Mouse (Mus musculus): ENCODE data around the gene Capg. TPM values are rescaled to one million over a fixed set of nuclear protein-coding genes. Genes with fewer than 3 reads are reported as not detected.

The Capg gene
- total and polyA plus RNA-seq, 3 experiments: 241 to 283 TPM; not detected in 1

DNA sequence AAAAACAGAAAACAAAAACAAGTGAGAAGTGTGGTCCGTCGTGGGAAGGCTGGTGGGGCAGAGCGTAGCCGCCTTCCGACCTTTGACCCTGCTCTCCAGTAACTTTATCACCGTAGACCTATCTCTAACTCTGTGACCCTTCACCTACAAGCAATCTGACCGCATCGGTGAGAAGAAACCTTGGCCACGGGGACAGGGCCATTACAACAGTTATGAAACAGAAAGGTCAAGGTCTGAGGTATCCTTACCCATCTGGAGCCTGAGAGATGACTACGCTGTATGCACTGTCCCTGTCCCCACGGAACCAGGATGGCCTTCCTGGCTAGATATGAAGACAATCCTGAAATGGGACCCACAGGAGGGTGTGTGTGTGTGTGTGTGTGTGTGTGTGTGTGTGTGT is 40.0 kb downstream of the Capg start:
- Histone ChIP-seq H3K9ac (ENCODE audit: control insufficient read depth, low read depth, low read length, poor library complexity, severe bottlenecking) (no peak overlapping the region), H3K36me3 (ENCODE audit: control insufficient read depth in 1 of 2, insufficient read depth in 2 of 2, low read length in 2 of 2) (no peaks in the 10 kb centered on the region), H3K27ac (ENCODE audit: control insufficient read depth, low read depth, low read length) (no peak overlapping the region), H3K4me1 (ENCODE audit: control insufficient read depth in 1 of 2, insufficient read depth in 2 of 2, low read length in 2 of 2) (no peaks in the 10 kb centered on the region), H3K9me3 (replicated peaks; ENCODE audit: insufficient read depth, low read length) (no peaks in the 10 kb centered on the region), H3K27me3 (ENCODE audit: control insufficient read depth in 1 of 2, insufficient read depth in 2 of 2, low read length in 2 of 2) (no peaks in the 10 kb centered on the region), H3K4me3 (ENCODE audit: control insufficient read depth in 1 of 2, insufficient read depth in 1 of 2, low read depth in 2 of 2, low read length in 2 of 2) (no peak overlapping the region), H3K79me2 (ENCODE audit: control insufficient read depth, insufficient read depth, low read length, poor library complexity) (no peaks in the 10 kb centered on the region)
- DNase-seq (ENCODE audit: low read depth, low spot score): no peak
- TF ChIP-seq SIN3A (IDR thresholded peaks at IDR 0.05; ENCODE audit: low read length) (no peak), GATA1 (IDR thresholded peaks at IDR 0.05; ENCODE audit: low read depth, low read length) (no peak), MEF2A (IDR thresholded peaks at IDR 0.05; ENCODE audit: extremely low read depth, insufficient replicate concordance, low read depth, low read length, poor library complexity, severe bottlenecking) (no peak), NRF1 (IDR thresholded peaks at IDR 0.05; ENCODE audit: insufficient read depth, low read depth, low read length, poor library complexity, severe bottlenecking) (no peak), NELFE (IDR thresholded peaks at IDR 0.05; ENCODE audit: low read depth, low read length) (no peak), KAT2A (conservative IDR thresholded peaks at IDR 0.05; ENCODE audit: low read depth, low read length) (no peak), ZKSCAN1 (IDR thresholded peaks at IDR 0.05; ENCODE audit: low read depth, low read length) (no peak), TBP (IDR thresholded peaks at IDR 0.05; ENCODE audit: low read depth, low read length) (no peak)

DNA sequence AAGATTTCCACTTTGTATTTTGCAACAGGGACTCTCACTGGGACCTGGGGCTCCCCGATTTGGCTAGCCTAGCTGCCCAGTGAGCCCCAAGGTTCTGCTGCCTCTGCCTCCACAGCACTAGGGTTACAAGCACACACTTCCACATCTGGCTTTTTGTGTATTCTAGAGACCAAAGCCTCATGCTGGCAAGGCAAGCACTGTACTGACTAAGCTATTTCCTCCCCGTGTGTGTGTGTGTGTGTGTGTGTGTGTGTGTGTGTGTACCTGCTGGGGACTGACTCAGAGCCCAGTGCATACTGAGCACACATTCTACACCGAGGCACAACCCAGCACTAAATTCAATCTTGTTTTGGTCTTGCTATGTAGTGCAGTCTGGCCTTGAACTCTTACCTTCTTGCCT is 42.5 kb downstream of the Capg start:
- DNase-seq (ENCODE audit: low read depth, low spot score): no peak
- Histone ChIP-seq H3K79me2 (ENCODE audit: control insufficient read depth, insufficient read depth, low read length, poor library complexity) (no peaks in the 10 kb centered on the region), H3K36me3 (ENCODE audit: control insufficient read depth in 1 of 2, insufficient read depth in 2 of 2, low read length in 2 of 2) (no peaks in the 10 kb centered on the region), H3K9ac (ENCODE audit: control insufficient read depth, low read depth, low read length, poor library complexity, severe bottlenecking) (no peak overlapping the region), H3K27ac (ENCODE audit: control insufficient read depth, low read depth, low read length) (no peak overlapping the region), H3K4me3 (ENCODE audit: control insufficient read depth in 1 of 2, insufficient read depth in 1 of 2, low read depth in 2 of 2, low read length in 2 of 2) (no peak overlapping the region), H3K9me3 (replicated peaks; ENCODE audit: insufficient read depth, low read length) (no peaks in the 10 kb centered on the region), H3K27me3 (ENCODE audit: control insufficient read depth in 1 of 2, insufficient read depth in 2 of 2, low read length in 2 of 2) (no peaks in the 10 kb centered on the region), H3K4me1 (ENCODE audit: control insufficient read depth in 1 of 2, insufficient read depth in 2 of 2, low read length in 2 of 2) (no peaks in the 10 kb centered on the region)
- no peak for TF ChIP-seq TAL1 (IDR thresholded peaks at IDR 0.05; ENCODE audit: low read length)
- no peak for TF ChIP-seq ZKSCAN1 (IDR thresholded peaks at IDR 0.05; ENCODE audit: low read depth, low read length)
- TF ChIP-seq GATA1 (IDR thresholded peaks at IDR 0.05; ENCODE audit: low read depth, low read length): no peak
- no peak for TF ChIP-seq HCFC1 (IDR thresholded peaks at IDR 0.05; ENCODE audit: low read depth, low read length)
- no peak for TF ChIP-seq ZC3H11A (IDR thresholded peaks at IDR 0.05; ENCODE audit: low read depth, low read length)
- TF ChIP-seq ZMIZ1 (IDR thresholded peaks at IDR 0.05; ENCODE audit: low read depth, low read length): no peak
- no peak for TF ChIP-seq SMC3 (IDR thresholded peaks at IDR 0.05; ENCODE audit: low read depth, low read length)
- TF ChIP-seq UBTF (IDR thresholded peaks at IDR 0.05; ENCODE audit: borderline replicate concordance, insufficient read depth, low read depth, low read length): no peak

GRCm38 (mm10) chr6:72588307-72588706 is 44.1 kb downstream of the Capg start:
- no peaks in the 10 kb centered on the region for H3K79me2 ChIP-seq (ENCODE audit: control insufficient read depth, insufficient read depth, low read length, poor library complexity)
- no peaks in the 10 kb centered on the region for H3K27me3 ChIP-seq (ENCODE audit: control insufficient read depth in 1 of 2, insufficient read depth in 2 of 2, low read length in 2 of 2)
- H3K9ac ChIP-seq (ENCODE audit: control insufficient read depth, low read depth, low read length, poor library complexity, severe bottlenecking): no peak overlapping the region
- no peak for DNase-seq (ENCODE audit: low read depth, low spot score)
- no peak overlapping the region for H3K4me3 ChIP-seq (ENCODE audit: control insufficient read depth in 1 of 2, insufficient read depth in 1 of 2, low read depth in 2 of 2, low read length in 2 of 2)
- no peaks in the 10 kb centered on the region for H3K9me3 ChIP-seq (replicated peaks; ENCODE audit: insufficient read depth, low read length)
- no peak overlapping the region for H3K27ac ChIP-seq (ENCODE audit: control insufficient read depth, low read depth, low read length)
- H3K36me3 ChIP-seq (ENCODE audit: control insufficient read depth in 1 of 2, insufficient read depth in 2 of 2, low read length in 2 of 2): no peaks in the 10 kb centered on the region
- H3K4me1 ChIP-seq (ENCODE audit: control insufficient read depth in 1 of 2, insufficient read depth in 2 of 2, low read length in 2 of 2): no peaks in the 10 kb centered on the region
- TF ChIP-seq MYC (IDR thresholded peaks at IDR 0.05; ENCODE audit: low read depth, low read length) (no peak), MAZ (IDR thresholded peaks at IDR 0.05; ENCODE audit: low read depth, low read length) (no peak), CHD2 (IDR thresholded peaks at IDR 0.05; ENCODE audit: low read length) (no peak), POLR2AphosphoS5 (IDR thresholded peaks at IDR 0.05; ENCODE audit: borderline replicate concordance, low read depth, low read length) (no peak), RCOR1 (IDR thresholded peaks at IDR 0.05; ENCODE audit: low read depth, low read length) (no peak), MAX (IDR thresholded peaks at IDR 0.05; ENCODE audit: low read length) (no peak), CHD1 (IDR thresholded peaks at IDR 0.05; ENCODE audit: low read depth, low read length) (no peak), GABPA (IDR thresholded peaks at IDR 0.05; ENCODE audit: low read depth, low read length) (no peak), HCFC1 (IDR thresholded peaks at IDR 0.05; ENCODE audit: low read depth, low read length) (no peak), TAL1 (IDR thresholded peaks at IDR 0.05; ENCODE audit: low read length) (no peak), BHLHE40 (IDR thresholded peaks at IDR 0.05; ENCODE audit: borderline replicate concordance, low read depth, low read length) (no peak), POLR2AphosphoS2 (IDR thresholded peaks at IDR 0.05; ENCODE audit: low read length) (no peak), POLR2A (IDR thresholded peaks at IDR 0.05; ENCODE audit: control insufficient read depth in 1 of 2, insufficient read depth in 1 of 2, low read depth in 1 of 2, low read length in 2 of 2, poor library complexity in 1 of 2) (no peak), SIN3A (IDR thresholded peaks at IDR 0.05; ENCODE audit: low read length) (no peak), EP300 (IDR thresholded peaks at IDR 0.05; ENCODE audit: low read depth in 1 of 2, low read length in 2 of 2) (no peak), MAFK (IDR thresholded peaks at IDR 0.05; ENCODE audit: borderline replicate concordance, low read depth, low read length) (no peak), ZMIZ1 (IDR thresholded peaks at IDR 0.05; ENCODE audit: low read depth, low read length) (no peak)
